Mouse (Mus musculus): ENCODE results near the gene Astn1. TPM values are rescaled to one million over a fixed set of nuclear protein-coding genes. Genes with fewer than 3 reads are reported as not detected.

Astn1 gene
- polyA plus RNA-seq, 1 experiment: 0.04 TPM

DNA sequence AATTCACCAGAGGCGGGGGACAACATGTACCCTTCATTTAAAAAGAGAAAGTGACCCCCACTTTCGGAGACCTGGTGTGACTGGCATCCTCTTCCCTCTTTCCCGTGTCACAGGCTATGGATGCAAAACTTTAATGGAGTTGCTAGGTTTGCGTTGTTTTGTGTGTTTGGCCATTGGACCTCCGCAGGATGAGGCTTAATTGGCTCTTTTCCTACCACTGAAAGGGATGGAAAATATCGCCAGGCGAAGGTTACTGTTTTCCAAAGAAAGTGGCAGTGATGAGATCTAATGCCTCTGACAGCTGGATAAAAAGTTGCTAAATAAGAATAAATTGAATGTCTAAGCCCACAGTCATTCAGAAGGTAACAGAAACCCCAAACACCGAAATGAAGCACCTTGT, 186.2 kb downstream of the Astn1 start:
- WGBS: 80% methylated on average over 8 of the region's 8 CpGs
- Histone ChIP-seq H3K4me1 (ENCODE audit: control insufficient read depth, insufficient read depth, low read length) (no peaks in the 10 kb centered on the region), H3K4me3 (replicated peaks; ENCODE audit: extremely low read depth, low read depth, low read length) (no peak overlapping the region)
- no peak for DNase-seq
- TF ChIP-seq POLR2A (IDR thresholded peaks at IDR 0.05; ENCODE audit: borderline replicate concordance, extremely low read depth, low read depth, low read length) (no peak), CTCF (IDR thresholded peaks at IDR 0.05; ENCODE audit: insufficient read depth, low read length) (no peak)

DNA sequence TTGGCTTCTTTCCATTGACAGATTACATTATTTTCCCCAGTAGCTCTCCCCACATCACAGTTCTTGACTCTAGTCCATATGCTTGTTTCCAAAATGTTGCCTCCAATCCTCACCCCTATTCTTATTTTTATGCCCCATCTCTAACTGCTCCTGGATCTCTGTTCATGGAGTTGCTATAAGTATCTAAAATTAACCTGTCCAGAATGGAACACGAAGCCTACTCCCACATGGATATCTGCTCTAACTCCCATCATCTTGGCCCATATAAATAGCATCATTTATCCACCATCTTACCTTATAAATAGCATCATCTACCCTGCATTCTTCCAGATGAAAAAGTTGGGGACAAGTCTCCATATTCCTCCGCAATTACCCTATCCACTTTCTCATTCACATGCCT, 187.5 kb downstream of the Astn1 start:
- Histone ChIP-seq H3K4me3 (replicated peaks; ENCODE audit: extremely low read depth, low read depth, low read length) (no peak overlapping the region), H3K4me1 (ENCODE audit: control insufficient read depth, insufficient read depth, low read length) (no peaks in the 10 kb centered on the region)
- no peak for DNase-seq
- 88% methylated on average over 2 of the region's 2 CpGs for WGBS
- no peak for TF ChIP-seq CTCF (IDR thresholded peaks at IDR 0.05; ENCODE audit: insufficient read depth, low read length)
- TF ChIP-seq POLR2A (IDR thresholded peaks at IDR 0.05; ENCODE audit: borderline replicate concordance, extremely low read depth, low read depth, low read length): no peak

DNA sequence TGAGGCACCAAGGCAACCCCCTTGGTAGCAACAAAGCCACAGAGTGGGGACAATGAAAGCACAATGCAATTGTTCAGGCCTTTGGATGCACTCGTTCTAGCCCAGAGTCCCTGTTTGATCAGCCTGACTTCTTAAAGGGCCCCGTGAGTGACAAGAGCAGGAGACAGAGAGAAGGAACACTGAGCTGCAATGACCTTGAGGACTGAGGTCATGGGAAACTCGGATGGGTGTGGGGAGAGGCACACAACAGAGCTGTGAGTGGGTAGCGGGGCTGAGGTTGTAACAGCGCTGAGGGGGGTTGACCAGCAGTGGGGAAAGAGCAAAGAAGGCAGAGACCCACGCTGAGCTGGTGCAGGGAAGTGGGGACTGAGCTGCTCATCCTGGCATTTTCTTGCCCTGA, 189.9 kb downstream of the Astn1 start:
- no peak overlapping the region for H3K4me3 ChIP-seq (replicated peaks; ENCODE audit: extremely low read depth, low read depth, low read length)
- TF ChIP-seq POLR2A (IDR thresholded peaks at IDR 0.05; ENCODE audit: borderline replicate concordance, extremely low read depth, low read depth, low read length) (no peak), CTCF (IDR thresholded peaks at IDR 0.05; ENCODE audit: insufficient read depth, low read length) (no peak)
- WGBS: 52% methylated on average over 6 of the region's 6 CpGs
- DNase-seq: no peak
- H3K4me1 ChIP-seq (ENCODE audit: control insufficient read depth, insufficient read depth, low read length): no peaks in the 10 kb centered on the region

DNA sequence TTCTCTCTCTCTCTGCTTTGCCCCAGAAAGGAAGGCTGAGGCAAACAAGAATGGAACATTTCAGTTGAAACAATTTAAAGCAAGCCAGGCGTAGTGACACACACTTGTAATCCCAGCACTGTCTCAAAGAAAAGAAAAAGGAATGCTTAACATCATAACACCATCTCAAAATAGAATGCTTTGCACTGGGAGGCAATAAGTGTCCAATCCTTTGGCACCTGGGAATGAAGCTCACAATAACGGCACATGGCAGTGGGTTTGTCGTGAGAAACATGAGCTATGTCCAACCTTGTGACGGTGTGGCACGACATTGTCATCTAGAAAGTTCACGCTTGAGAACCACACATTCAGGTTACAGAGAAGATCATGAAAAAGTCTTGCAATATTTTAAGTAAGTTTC, 191.3 kb downstream of the Astn1 start:
- 84% methylated on average over 6 of the region's 6 CpGs for WGBS
- no peak for TF ChIP-seq POLR2A (IDR thresholded peaks at IDR 0.05; ENCODE audit: borderline replicate concordance, extremely low read depth, low read depth, low read length)
- TF ChIP-seq CTCF (IDR thresholded peaks at IDR 0.05; ENCODE audit: insufficient read depth, low read length): no peak
- no peak for DNase-seq
- no peak overlapping the region for H3K4me3 ChIP-seq (replicated peaks; ENCODE audit: extremely low read depth, low read depth, low read length)
- no peaks in the 10 kb centered on the region for H3K4me1 ChIP-seq (ENCODE audit: control insufficient read depth, insufficient read depth, low read length)

DNA sequence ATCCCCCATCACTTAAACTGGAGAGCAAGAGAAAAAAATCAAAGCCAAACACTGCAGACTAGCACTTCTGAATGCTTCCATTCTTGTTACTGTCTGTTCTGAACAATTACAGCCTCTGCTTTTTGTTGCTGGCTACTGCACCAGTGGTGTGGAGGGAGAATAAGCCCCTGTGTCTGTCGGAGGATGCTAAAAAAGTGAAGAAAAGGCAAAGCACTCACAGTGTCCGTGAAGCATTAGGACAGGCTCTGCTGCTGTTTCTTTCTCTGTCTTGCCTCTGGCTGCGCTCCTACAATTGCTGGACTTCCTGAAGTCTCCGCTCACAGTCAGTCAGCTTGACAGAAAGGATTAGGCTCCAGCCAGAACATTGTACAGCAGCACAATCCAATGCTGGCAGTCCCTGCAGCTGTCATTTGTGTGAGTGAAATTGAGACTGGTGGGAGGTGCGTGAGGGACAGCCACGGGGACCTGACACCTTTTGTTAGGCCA, 192.0 kb downstream of the Astn1 start:
- Histone ChIP-seq H3K4me1 (ENCODE audit: control insufficient read depth, insufficient read depth, low read length) (no peaks in the 10 kb centered on the region), H3K4me3 (replicated peaks; ENCODE audit: extremely low read depth, low read depth, low read length) (no peak overlapping the region)
- no peak for DNase-seq
- 24% methylated on average over 6 of the region's 6 CpGs for WGBS
- TF ChIP-seq CTCF (IDR thresholded peaks at IDR 0.05; ENCODE audit: insufficient read depth, low read length) (no peak), POLR2A (IDR thresholded peaks at IDR 0.05; ENCODE audit: borderline replicate concordance, extremely low read depth, low read depth, low read length) (no peak)

DNA sequence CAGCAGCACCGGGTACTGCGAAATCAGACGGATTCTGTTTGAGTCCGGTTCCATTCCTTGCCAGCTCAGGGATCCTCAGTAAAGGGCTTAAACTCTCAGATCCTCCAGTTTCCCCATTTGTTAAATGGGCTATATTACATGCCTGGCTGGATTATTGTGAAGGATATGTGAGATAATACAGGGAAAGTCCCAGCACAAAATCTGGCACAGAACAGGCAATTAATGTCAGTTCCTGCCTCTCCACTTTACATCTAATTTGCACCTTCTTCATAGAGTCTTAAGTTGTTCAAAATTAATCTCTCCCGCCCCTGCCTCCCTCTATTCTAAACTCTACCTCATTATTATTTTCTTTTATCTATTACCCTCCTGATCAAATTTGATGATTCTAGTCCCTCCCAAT, 211.1 kb downstream of the Astn1 start:
- WGBS: 88% methylated on average over 5 of the region's 5 CpGs
- no peaks in the 10 kb centered on the region for H3K4me1 ChIP-seq (ENCODE audit: control insufficient read depth, insufficient read depth, low read length)
- TF ChIP-seq POLR2A (IDR thresholded peaks at IDR 0.05; ENCODE audit: borderline replicate concordance, extremely low read depth, low read depth, low read length) (no peak), CTCF (IDR thresholded peaks at IDR 0.05; ENCODE audit: insufficient read depth, low read length) (no peak)
- no peak for DNase-seq
- no peak overlapping the region for H3K4me3 ChIP-seq (replicated peaks; ENCODE audit: extremely low read depth, low read depth, low read length)

DNA sequence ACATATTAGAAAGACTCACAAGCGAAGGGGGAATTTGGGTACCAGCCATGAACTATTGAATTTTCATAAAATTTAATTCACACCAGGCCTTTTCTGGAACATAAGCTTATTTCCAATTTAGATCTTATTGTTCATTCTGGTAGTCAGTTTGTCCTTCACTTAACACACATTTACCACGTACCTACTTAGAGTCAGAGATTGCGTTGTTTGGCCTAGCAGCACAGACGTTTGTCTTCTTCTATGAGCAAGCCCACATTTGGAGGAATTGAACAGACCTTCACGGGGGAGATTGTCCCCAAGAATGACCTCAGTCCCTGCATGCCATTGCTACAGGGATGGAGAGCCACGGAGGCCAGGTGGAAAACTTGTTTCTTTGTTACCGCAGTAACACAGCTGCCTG, 211.5 kb downstream of the Astn1 start:
- 84% methylated on average over 7 of the region's 7 CpGs for WGBS
- no peak for DNase-seq
- Histone ChIP-seq H3K4me1 (ENCODE audit: control insufficient read depth, insufficient read depth, low read length) (no peaks in the 10 kb centered on the region), H3K4me3 (replicated peaks; ENCODE audit: extremely low read depth, low read depth, low read length) (no peak overlapping the region)
- TF ChIP-seq CTCF (IDR thresholded peaks at IDR 0.05; ENCODE audit: insufficient read depth, low read length): no peak
- no peak for TF ChIP-seq POLR2A (IDR thresholded peaks at IDR 0.05; ENCODE audit: borderline replicate concordance, extremely low read depth, low read depth, low read length)

DNA sequence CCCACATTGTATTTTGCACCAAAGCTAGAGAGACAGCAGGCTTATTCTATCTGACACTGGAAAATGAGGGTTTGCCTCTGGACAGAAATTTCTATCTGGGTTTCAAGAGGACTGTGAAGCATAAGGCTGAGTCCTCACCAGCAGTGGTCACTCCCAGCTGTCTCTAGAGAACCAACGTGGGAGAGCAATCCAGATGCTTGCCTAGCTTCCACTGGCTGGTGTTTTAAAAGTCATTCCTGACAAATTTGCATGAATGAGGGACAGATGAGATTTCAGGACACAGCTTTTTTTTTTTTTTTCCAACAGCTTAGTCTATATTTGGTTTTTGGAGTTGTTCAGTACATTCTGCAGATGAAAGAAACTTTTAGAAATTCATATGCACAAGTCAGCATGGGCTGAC, 213.9 kb downstream of the Astn1 start:
- Histone ChIP-seq H3K4me1 (ENCODE audit: control insufficient read depth, insufficient read depth, low read length) (no peaks in the 10 kb centered on the region), H3K4me3 (replicated peaks; ENCODE audit: extremely low read depth, low read depth, low read length) (no peak overlapping the region)
- WGBS: 32% methylated on average over 1 of the region's 1 CpGs
- TF ChIP-seq POLR2A (IDR thresholded peaks at IDR 0.05; ENCODE audit: borderline replicate concordance, extremely low read depth, low read depth, low read length): no peak
- no peak for TF ChIP-seq CTCF (IDR thresholded peaks at IDR 0.05; ENCODE audit: insufficient read depth, low read length)
- DNase-seq: no peak

DNA sequence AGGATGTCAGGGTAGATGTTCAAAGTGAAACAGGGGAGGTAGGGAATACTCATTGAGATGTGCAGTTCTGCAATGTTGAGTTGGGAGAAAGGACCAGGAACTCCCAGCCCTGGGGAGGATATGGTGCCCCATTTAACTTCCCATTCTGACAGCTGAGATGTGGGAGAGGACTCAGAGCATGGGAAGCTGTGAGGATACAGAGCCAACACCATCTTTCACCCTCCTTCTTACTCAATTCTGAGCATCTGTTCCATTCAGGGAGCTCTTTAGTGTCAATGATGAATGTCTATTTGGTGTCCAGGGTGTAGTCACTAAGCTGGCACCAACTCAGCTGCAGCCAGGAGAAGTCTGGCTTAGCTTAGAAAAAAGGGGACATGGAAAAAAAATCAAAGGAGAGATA, 219.7 kb downstream of the Astn1 start:
- no peak for TF ChIP-seq POLR2A (IDR thresholded peaks at IDR 0.05; ENCODE audit: borderline replicate concordance, extremely low read depth, low read depth, low read length)
- TF ChIP-seq CTCF (IDR thresholded peaks at IDR 0.05; ENCODE audit: insufficient read depth, low read length): no peak
- H3K4me3 ChIP-seq (replicated peaks; ENCODE audit: extremely low read depth, low read depth, low read length): no peak overlapping the region
- DNase-seq: no peak
- H3K4me1 ChIP-seq (ENCODE audit: control insufficient read depth, insufficient read depth, low read length): no peaks in the 10 kb centered on the region

DNA sequence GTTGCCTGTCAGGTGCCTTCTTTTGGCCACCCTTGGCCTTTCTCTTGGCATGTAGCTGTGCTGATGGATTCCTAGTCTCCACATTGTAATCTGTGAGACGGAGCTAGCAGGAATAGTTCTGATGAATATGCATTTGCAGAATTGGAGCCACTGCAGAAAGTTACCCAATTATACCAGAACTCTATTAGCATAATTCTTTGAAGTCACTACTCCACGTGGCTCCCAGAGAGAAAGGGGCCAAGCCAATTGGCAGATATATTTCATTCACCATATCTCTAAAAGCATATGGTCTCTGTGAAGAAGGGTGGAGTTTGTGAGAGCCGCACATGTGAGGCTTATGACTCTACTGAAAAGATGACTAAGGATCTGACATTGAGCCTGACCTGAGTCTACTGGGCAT, 226.8 kb downstream of the Astn1 start:
- TF ChIP-seq CTCF (IDR thresholded peaks at IDR 0.05; ENCODE audit: insufficient read depth, low read length): no peak
- no peak for TF ChIP-seq POLR2A (IDR thresholded peaks at IDR 0.05; ENCODE audit: borderline replicate concordance, extremely low read depth, low read depth, low read length)
- 80% methylated on average over 3 of the region's 3 CpGs for WGBS
- Histone ChIP-seq H3K4me1 (ENCODE audit: control insufficient read depth, insufficient read depth, low read length) (no peaks in the 10 kb centered on the region), H3K4me3 (replicated peaks; ENCODE audit: extremely low read depth, low read depth, low read length) (no peak overlapping the region)
- no peak for DNase-seq

Measured in lung, adult 2 months (tissue).